Mouse (Mus musculus) bone marrow macrophage, adult 2 months (primary cell): ENCODE data around the gene Htra2.

Experiments used
- CTCF ChIP-seq: IDR thresholded peaks from 2 replicates; pipeline ENCODE4 v1.5.1; 2012; ENCODE audit warnings: low read depth, mild to moderate bottlenecking, low read length, moderate library complexity
- POLR2A ChIP-seq: IDR thresholded peaks from 2 replicates; pipeline ENCODE4 v1.6.1; 2012; ENCODE audit warnings: mild to moderate bottlenecking, low read depth, low read length, borderline replicate concordance

- TF ChIP-seq CTCF (no peak), POLR2A (no peak)
Measured at GRCm38 (mm10) chr6:83031111-83031510, 24.0 kb downstream of the Htra2 start.
